Mouse (Mus musculus) E14TG2a.4 (cell line): ENCODE measurements around the gene Zfp579.

ENCODE experiments used
- H3K27me3 ChIP-seq: 2 replicates; pipeline ENCODE4 v1.6.1; 2014; ENCODE audit warnings: low read length, control low read depth; ENCODE audit not compliant: insufficient read depth
- H3K36me3 ChIP-seq: 2 replicates; pipeline ENCODE4 v1.6.1; 2014; ENCODE audit warnings: low read length, control low read depth; ENCODE audit not compliant: insufficient read depth
- H3K4me1 ChIP-seq: replicated peaks from 2 replicates; pipeline ENCODE4 v1.6.1; 2014; ENCODE audit warnings: low read depth, low read length, control low read depth
- H3K4me3 ChIP-seq: replicated peaks from 2 replicates; pipeline ENCODE4 v1.5.1; 2014; ENCODE audit warnings: mild to moderate bottlenecking, low read length
- H3K9me3 ChIP-seq: 2 replicates; pipeline ENCODE4 v1.6.1; 2014; ENCODE audit warnings: low read length, control low read depth
- CTCF ChIP-seq: conservative IDR thresholded peaks from 2 replicates; pipeline ENCODE4 v1.5.1; 2014; ENCODE audit warnings: low read length
- NANOG ChIP-seq: IDR thresholded peaks from 2 replicates; pipeline ENCODE4 v1.6.1; 2014; ENCODE audit warnings: borderline replicate concordance, low read length, mixed read lengths
- POU5F1 ChIP-seq: IDR thresholded peaks from 2 replicates; pipeline ENCODE4 v1.6.1; 2014; ENCODE audit warnings: low read length, borderline replicate concordance

The Zfp579 gene

GRCm38 (mm10) chr7:4972321-4973047 lies 23.5 kb downstream of the Zfp579 start:
- Histone ChIP-seq H3K9me3 (no peaks in the 10 kb centered on the region), H3K4me3 (no peak overlapping the region), H3K27me3 (peaks cover 41% of the 10 kb centered on the region), H3K36me3 (no peaks in the 10 kb centered on the region), H3K4me1 (no peaks in the 10 kb centered on the region)
- TF ChIP-seq NANOG (no peak), CTCF (no peak), POU5F1 (no peak)

- Histone ChIP-seq H3K9me3 (no peaks in the 10 kb centered on the region), H3K36me3 (no peaks in the 10 kb centered on the region), H3K27me3 (peaks cover 47% of the 10 kb centered on the region), H3K4me3 (no peak overlapping the region), H3K4me1 (no peaks in the 10 kb centered on the region)
- no peak for TF ChIP-seq NANOG
- no peak for TF ChIP-seq CTCF
- no peak for TF ChIP-seq POU5F1
Observed at GRCm38 (mm10) chr7:4971710-4972109, 24.2 kb downstream of the Zfp579 start.

- TF ChIP-seq POU5F1: no peak
- no peak for TF ChIP-seq NANOG
- TF ChIP-seq CTCF: no peak
- H3K36me3 ChIP-seq: no peaks in the 10 kb centered on the region
- H3K4me3 ChIP-seq: no peak within 1 kb of the TSS
- peaks cover 51% of the 10 kb centered on the region for H3K27me3 ChIP-seq
- H3K9me3 ChIP-seq: no peaks in the 10 kb centered on the region
- no peaks in the 10 kb centered on the region for H3K4me1 ChIP-seq
Observed at GRCm38 (mm10) chr7:4971068-4971467, 24.9 kb downstream of the Zfp579 start, which contains the start of gene Sbk3. Gene Sbk3, minus strand, starts transcription at chr7:4971168.

- H3K9me3 ChIP-seq: no peaks in the 10 kb centered on the region
- H3K4me1 ChIP-seq: peaks cover 21% of the 10 kb centered on the region
- no peak for TF ChIP-seq POU5F1
- TF ChIP-seq CTCF: no peak
- TF ChIP-seq NANOG: no peak
- H3K36me3 ChIP-seq: no peaks in the 10 kb centered on the region
- H3K4me3 ChIP-seq: no peak overlapping the region
- peaks cover 26% of the 10 kb centered on the region for H3K27me3 ChIP-seq
Observed at GRCm38 (mm10) chr7:4964988-4965387, 31.0 kb downstream of the Zfp579 start.

DNA sequence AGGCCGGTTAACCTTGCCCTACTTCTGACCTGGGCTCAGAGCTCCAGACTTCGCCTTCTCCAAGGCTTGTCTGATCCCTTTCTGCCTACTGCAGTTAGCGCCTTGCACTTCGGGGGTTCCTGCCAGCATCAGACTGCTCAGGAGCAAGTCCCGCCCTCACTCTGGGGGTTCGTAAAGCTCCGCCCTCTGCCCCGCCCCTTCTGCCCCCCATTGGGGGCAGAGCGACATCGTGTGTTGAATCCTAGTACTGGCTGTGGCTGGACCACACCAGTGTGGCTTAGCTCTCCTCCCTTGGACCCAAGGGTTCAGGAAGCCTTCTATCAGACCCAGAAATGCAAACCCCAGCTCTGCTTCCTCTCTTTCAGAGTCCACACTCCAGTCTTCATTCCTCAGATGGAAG lies 31.7 kb downstream of the Zfp579 start, which contains the start of gene Sbk2:
TSS of gene Sbk2 (minus strand) at position 135 of the 400 bp plus-strand sequence.
- Histone ChIP-seq H3K4me1 (peaks cover 21% of the 10 kb centered on the region), H3K9me3 (no peaks in the 10 kb centered on the region), H3K27me3 (peaks cover 20% of the 10 kb centered on the region), H3K4me3 (peak within 1 kb of the TSS; percentile 17; the same call in 1 of the 2 replicates), H3K36me3 (no peaks in the 10 kb centered on the region)
- peak; percentile 60 for TF ChIP-seq CTCF
- TF ChIP-seq NANOG: no peak
- no peak for TF ChIP-seq POU5F1

- Histone ChIP-seq H3K4me3 (no peak overlapping the region), H3K27me3 (peaks cover 18% of the 10 kb centered on the region), H3K9me3 (no peaks in the 10 kb centered on the region), H3K4me1 (peaks cover 21% of the 10 kb centered on the region), H3K36me3 (no peaks in the 10 kb centered on the region)
- TF ChIP-seq CTCF: no peak
- no peak for TF ChIP-seq NANOG
- no peak for TF ChIP-seq POU5F1
Observed at GRCm38 (mm10) chr7:4963527-4963926, 32.4 kb downstream of the Zfp579 start.

DNA sequence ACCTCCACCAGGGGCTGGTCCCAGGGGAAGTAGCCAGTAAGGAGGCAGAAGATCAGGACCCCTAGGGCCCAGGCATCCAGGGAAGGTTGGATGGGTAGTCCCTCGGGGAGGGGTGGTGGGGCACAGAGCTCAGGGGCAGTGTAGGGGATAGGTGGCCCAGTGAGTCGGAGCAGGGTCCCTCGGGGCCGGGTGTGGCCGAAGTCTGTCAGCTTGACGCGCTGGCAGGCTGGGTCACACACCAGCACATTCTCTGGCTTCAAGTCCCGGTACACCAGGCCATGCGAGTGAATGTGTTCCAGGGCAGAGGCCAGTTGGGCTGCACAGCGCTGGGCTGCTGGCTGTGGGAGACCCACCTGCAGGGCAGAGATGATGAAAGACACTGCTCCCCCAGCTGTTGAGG lies 38.6 kb downstream of the Zfp579 start:
- Histone ChIP-seq H3K27me3 (no peaks in the 10 kb centered on the region; the same call in 1 of the 2 replicates), H3K4me3 (no peak overlapping the region), H3K36me3 (no peaks in the 10 kb centered on the region), H3K9me3 (no peaks in the 10 kb centered on the region), H3K4me1 (peaks cover 6% of the 10 kb centered on the region)
- TF ChIP-seq CTCF (no peak), POU5F1 (no peak), NANOG (no peak)

DNA sequence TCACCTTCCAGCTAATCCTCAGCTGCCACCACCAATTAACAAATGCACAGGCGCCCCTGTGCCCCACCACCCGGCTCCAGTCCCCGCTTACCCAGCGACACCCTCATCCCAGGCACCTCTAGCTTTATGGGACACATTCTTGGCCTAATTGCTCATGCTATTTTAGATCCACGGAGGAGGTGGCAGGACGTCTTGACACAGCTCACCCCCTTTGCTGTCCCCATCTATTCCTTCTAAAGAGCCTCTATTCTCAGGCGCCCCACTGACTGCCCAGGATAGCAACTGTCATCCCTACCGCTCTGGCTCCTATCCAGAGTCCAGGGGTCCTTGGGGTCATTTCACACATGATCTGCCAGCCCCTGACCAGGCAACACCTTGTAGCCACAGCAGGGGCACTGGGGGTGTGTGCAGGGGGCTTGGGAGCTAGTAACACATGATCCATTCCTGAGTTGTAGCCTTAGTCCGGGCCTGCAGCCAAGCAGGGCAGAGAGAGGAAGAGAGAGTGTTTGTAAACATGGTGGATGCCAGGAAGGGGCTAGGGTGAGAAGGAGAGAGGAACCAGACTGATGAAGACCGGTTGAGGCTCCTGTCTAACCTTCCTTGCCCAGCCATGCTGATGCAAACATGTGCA lies 42.0 kb downstream of the Zfp579 start:
- peaks cover 30% of the 10 kb centered on the region for H3K4me1 ChIP-seq
- no peak for TF ChIP-seq NANOG
- TF ChIP-seq POU5F1: no peak
- TF ChIP-seq CTCF: no peak
- H3K27me3 ChIP-seq: no peaks in the 10 kb centered on the region; the same call in 1 of the 2 replicates
- H3K9me3 ChIP-seq: no peaks in the 10 kb centered on the region
- no peaks in the 10 kb centered on the region for H3K36me3 ChIP-seq
- no peak overlapping the region for H3K4me3 ChIP-seq
